Mouse (Mus musculus): ENCODE results near the gene Iqcm. TPM values are rescaled to one million over a fixed set of nuclear protein-coding genes. Genes with fewer than 3 reads are reported as not detected.
"Not testable (repeated sequence)": the region's sequence is repeated elsewhere in the genome, so short reads cannot be mapped to it uniquely, and the experiment has no call there.

Iqcm gene
- total RNA-seq (2017), result 0.32 TPM in 1 of 2 replicates, not detected in the other

DNA sequence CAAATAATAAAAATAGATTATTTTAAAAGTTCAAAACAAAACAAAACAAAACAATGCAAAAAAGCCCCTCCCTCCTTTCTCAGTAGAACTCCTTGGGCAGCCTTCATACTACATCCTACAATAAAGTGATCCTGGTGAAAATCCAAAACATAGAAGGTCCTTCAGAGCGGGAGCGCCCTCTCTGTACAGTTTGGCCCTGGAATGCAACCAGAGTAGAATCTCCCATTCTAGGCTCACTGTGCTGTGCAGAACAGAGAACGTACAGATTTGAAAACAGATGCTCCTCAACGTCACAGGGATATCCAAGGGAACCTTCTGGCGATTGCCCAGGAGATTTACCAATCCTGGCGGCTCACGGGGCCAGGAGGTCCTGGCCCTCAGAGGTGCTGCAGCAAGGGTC lies at the start of gene Iqcm:
TSS of gene Iqcm (plus strand) at position 301 of the 400 bp plus-strand sequence.
- no peak for ATAC-seq (replicated peaks; ENCODE audit: low read depth, poor library complexity, severe bottlenecking)

DNA sequence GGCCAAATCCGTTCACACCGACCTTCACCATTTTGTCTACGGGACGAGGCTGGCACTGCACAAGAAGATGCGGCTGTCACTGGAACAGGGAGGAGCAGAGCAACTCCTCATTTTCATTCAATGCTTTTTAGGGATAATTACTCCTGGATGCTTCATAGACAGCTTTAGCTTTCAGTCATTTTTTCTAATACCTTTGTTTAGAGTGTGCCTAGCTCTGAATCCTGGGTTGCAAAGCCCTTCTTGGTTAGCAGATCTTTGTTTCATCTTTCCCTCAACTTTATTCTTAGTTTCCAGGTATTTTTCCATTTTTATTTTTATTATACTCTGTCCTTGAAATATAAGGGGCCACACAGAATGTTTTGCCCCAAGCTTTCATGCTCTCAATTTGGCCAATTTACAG lies 42.0 kb upstream of the Iqcm start, which contains the start of gene Gm10358:
TSS of gene Gm10358 (minus strand) at position 101 of the 400 bp plus-strand sequence.
- no peak for ATAC-seq (replicated peaks; ENCODE audit: low read depth, poor library complexity, severe bottlenecking)

- not testable (repeated sequence) for ATAC-seq (replicated peaks; ENCODE audit: low read depth, poor library complexity, severe bottlenecking)
These were observed 32.8 kb upstream of the Iqcm start for GRCm38 (mm10) chr8:75415696-75416095.

- no peak for ATAC-seq (replicated peaks; ENCODE audit: low read depth, poor library complexity, severe bottlenecking)
These were observed 28.3 kb downstream of the Iqcm start for GRCm38 (mm10) chr8:75476756-75477155.

GRCm38 (mm10) chr8:75489035-75489678 lies 40.7 kb downstream of the Iqcm start:
- ATAC-seq (replicated peaks; ENCODE audit: low read depth, poor library complexity, severe bottlenecking), result no peak

DNA sequence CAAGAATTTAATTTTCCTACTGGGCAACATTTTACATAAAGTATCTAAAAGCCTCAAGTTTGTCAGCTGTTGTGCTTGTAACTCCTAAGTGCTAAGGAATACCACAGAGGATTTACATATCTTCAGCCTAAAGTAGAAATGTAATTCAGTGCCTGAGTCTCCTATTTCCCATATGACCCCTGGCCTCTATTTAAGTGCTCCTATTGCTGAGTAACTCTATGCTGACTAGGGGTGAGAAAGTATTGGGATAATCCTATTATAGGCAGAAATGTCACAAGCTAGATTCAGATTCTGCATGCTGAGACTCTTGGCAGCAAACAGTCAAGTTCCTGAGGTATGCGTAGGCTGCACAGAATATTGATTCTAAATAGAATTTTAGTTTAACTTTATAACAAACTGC lies 60.8 kb downstream of the Iqcm start:
- no peak for ATAC-seq (replicated peaks; ENCODE audit: low read depth, poor library complexity, severe bottlenecking)

DNA sequence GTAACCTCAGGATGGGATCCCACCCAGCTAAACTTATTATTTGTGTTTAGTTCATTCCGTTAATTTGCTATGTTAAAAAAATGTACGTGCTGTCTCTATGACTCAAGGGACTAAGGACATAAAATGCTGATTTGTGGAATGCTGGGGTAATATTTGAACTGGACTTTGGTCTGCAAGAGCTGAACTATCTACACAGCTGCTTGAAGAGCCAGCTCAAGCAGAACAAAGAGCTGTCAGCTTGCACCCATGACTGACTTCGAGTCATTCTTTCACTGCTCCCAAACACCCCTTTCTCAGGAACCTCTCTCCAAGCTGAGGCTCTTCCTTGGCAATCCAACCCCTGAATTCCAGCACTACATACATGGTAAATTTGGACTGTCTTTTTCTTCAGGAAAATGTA lies 65.3 kb downstream of the Iqcm start:
- no peak for ATAC-seq (replicated peaks; ENCODE audit: low read depth, poor library complexity, severe bottlenecking)

DNA sequence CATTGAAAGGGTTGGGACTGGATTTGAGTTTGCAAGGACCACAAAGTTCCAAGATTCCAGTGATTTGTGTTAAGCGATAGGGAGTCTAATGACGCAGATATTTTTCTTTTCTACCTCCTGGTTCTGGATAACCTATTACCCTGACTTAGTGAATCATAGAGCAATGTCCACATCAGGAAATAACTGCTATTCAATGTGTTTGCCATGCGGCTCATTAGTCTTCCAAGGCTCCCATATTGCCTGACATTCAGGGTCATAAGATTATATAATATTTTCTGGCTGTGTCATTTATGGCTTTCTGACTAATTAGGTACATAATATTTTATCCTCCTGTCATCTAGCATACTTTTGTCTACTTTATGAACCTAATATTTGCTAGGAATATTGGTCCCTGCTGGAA lies 100.8 kb downstream of the Iqcm start:
- ATAC-seq (replicated peaks; ENCODE audit: low read depth, poor library complexity, severe bottlenecking), result no peak

DNA sequence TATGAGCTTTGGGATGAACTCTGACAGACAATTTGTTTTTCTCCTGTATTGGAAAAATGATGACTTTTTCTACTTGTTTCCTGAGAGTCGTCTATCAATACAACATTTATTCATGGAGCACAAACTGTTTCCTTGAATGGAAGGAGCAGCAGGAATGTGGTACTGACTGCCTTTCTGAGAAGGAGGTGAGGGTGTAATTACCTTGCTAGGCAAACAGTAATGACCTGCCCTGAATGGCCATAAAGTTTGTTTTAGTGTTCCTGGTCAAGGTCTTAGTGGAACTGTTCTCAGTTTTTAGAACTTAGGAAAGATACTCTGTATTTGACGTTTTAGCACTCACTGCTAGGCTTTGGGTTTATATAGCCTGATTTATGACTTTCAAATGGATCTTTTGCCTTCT lies 147.8 kb downstream of the Iqcm start:
- ATAC-seq (replicated peaks; ENCODE audit: low read depth, poor library complexity, severe bottlenecking), result no peak

DNA sequence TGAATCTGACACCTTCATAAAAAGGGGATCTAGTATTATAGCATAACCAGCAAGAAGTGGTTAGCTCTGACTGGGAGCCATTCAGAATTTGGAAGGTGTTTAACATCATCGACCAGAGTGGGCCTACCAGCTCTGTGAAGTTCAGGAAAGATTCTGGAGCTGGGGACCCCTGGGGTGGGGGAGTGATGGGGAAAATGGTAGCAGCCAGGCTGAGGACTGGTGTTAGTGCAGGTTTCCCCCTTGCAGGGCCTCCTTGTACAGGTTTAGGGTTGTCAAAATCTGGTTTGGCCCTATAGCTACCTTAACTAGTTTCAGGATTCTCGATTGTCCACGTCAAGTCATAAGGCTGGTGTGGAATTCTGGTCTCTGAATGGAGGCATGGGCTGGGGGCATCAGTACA lies 194.5 kb downstream of the Iqcm start:
- ATAC-seq (replicated peaks; ENCODE audit: low read depth, poor library complexity, severe bottlenecking), result no peak

DNA sequence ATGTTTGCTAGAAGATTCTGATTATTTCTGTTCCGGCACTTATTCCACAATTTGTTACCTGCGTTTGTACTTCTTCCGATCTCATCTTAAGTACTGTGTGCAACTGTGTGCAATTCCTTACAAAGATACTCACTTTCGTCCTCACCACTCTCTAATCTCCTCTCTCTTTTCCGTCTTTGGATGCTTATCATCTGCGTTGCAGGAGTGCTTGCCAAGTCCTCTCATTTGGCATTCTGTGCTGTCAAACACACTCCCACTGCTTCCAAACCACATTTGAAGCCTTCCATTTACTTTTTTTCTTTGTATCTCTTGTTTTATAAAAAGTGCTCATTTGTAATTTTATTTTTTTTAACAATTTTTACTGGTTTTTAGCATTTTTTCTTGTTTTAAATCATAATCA lies 210.8 kb downstream of the Iqcm start:
- ATAC-seq (replicated peaks; ENCODE audit: low read depth, poor library complexity, severe bottlenecking), result no peak

DNA sequence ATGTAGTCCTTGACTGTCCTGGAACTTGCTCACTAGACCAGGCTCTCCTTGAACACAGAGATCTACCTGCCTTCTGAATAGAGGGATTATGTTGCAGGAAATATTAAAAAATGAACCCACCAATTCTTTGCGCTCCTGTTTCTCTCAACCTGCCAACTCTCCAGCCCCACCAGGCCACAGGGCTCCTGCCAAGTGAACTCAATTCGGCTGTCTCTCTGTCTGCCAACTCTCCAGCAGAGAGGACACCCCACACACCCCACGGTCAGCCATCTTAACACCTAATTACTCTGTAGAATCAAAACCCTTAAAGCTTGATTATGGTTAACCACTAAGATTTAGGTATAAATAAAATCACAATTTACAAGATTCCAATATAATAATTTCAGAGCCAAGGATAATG lies 298.1 kb downstream of the Iqcm start:
- no peak for ATAC-seq (replicated peaks; ENCODE audit: low read depth, poor library complexity, severe bottlenecking)

DNA sequence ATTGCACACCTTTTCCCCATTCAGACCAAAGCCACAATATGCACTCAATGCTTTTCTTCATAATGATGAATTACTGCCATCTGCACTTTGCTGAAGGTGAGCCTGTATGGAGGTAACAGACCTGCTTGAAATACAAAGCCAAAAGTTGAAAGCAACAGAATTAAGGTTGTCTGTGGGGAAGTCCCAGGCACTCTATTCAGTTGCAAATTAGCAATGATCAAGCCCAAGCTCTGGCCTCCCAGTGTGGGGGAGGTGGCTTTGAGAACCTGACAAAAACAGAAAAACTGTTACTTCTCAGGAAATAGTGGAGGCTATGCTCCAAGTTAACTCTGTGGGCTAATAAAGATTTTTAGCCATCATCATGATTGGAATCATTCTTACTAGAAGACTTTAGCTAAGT lies 307.1 kb downstream of the Iqcm start:
- ATAC-seq (replicated peaks; ENCODE audit: low read depth, poor library complexity, severe bottlenecking), result no peak

DNA sequence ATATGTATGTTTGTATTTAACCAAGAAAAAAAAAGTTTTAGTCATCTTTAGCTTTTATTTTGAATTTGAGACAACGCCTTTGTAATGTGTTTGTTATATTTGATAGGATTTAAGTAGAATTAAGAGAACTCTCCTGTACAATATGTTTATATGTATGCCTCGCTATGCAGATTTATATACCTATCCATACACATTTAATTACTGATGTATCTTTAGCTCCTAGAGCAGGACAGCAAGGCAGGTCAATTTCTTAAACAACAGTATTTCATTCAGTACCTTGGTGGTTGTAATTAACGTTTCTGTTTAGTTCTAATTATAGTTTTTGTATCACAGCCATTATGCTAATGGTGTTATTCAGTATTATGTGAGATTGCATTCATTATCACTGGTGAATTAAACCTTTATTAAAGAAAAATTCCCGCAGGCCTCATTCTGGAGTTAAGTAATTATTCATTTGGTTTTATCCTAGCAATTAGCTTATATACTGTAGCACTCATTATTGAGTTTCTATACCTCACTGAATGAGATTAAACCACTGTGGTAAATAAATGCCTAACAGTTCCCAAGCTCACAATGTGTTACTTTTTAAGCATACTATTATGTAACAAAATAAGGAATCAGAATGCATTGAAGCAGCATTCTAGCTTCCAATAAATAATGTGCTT lies 380.1 kb downstream of the Iqcm start:
- ATAC-seq (replicated peaks; ENCODE audit: low read depth, poor library complexity, severe bottlenecking), result no peak

DNA sequence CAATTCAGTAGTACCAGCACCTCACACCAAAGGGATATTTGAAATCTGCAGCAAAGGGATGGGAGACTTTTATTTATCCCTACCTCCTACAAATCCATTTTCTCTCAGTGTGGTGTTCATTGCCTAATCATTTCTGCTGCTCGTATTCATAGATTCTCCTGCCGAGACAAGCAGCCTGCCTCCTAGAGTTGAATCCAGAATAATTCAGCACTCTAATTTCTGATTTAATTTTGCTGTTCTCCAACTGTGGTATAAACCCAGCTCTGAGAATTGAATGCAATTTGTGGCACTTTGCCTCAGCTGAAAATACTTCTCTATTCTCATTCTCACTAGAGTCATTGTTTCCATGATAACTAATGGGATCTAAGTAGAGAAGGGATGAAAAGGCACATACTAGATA lies 386.8 kb downstream of the Iqcm start:
- ATAC-seq (replicated peaks; ENCODE audit: low read depth, poor library complexity, severe bottlenecking), result no peak

DNA sequence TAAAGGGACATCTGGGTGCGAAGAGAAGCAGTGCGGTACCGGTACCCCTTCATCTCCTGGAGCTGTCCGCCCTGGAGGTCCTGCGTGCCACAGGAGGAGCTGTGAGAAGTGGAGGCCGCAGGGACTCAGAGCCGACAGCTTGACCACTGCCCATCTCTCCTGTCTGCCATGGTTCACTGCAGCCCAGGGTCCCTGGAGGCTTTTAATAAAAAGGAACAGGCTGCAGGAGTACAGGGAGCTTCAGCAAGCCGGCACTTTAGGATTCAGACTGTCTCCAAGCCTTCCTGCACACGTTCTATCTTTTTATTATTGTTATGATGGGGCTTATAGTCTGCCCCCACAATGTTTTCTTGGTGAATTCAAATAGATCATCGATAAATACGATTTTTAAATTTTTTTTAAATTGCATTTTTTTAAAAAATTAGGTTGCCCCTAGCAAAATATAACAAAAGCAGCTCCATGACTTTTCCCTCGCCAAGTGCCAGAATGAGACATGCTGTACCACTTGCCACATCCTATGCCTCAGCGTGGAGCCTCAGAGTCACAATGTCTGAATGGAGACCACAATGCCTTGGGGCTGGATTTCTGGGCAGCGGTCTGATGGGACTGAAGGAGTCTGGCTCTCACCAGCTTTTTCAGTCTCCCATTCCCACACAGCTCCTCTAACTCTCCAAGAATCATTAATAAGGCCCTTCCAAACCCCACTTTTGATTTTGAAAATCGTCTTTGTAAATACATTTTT lies 469.3 kb downstream of the Iqcm start:
- no peak for ATAC-seq (replicated peaks; ENCODE audit: low read depth, poor library complexity, severe bottlenecking)

GRCm38 (mm10) chr8:75949166-75949565 lies 500.7 kb downstream of the Iqcm start:
- ATAC-seq (replicated peaks; ENCODE audit: low read depth, poor library complexity, severe bottlenecking), result no peak

- no peak for ATAC-seq (replicated peaks; ENCODE audit: low read depth, poor library complexity, severe bottlenecking)
These were observed 507.5 kb downstream of the Iqcm start for GRCm38 (mm10) chr8:75956016-75956415.

DNA sequence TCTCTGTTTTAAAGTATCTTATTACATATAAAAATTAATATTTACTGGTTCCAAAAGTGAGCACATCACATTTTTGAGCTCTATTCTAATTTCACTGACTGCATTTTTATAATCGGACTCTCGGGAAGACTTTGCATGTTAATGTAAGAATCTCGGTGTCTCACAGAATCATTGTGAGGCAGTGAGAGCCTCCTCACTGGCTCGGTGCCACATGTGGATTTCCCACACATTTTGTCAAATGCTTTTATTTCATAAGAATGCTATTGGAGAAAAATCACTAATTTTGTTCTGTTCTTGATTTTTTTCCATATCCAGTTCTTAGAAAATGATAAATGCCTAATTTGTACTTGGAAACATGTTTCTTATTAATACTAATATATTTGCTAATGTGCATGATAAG lies 570.0 kb downstream of the Iqcm start:
- no peak for ATAC-seq (replicated peaks; ENCODE audit: low read depth, poor library complexity, severe bottlenecking)

All from common myeloid progenitor, adult 5-6 weeks (primary cell).